Mouse (Mus musculus): ENCODE data around the gene Lamp5. TPM values are rescaled to one million over a fixed set of nuclear protein-coding genes. Genes with fewer than 3 reads are reported as not detected.

Gene Lamp5
- polyA plus RNA-seq (2012; rRNA removed): not detected in 2 replicates

GRCm38 (mm10) chr2:136051688-136052289, at the start of gene Lamp5:
Lamp5 (plus strand) TSS chr2:136052239.

Data from liver, embryonic 14 days (tissue).